Mouse (Mus musculus) bone marrow macrophage, adult 2 months (primary cell): ENCODE data around the gene Slc25a34.

Experiments used
- CTCF ChIP-seq: IDR thresholded peaks from 2 replicates; pipeline ENCODE4 v1.5.1; 2012; ENCODE audit warnings: low read depth, mild to moderate bottlenecking, low read length, moderate library complexity
- POLR2A ChIP-seq: IDR thresholded peaks from 2 replicates; pipeline ENCODE4 v1.6.1; 2012; ENCODE audit warnings: mild to moderate bottlenecking, low read depth, low read length, borderline replicate concordance

DNA sequence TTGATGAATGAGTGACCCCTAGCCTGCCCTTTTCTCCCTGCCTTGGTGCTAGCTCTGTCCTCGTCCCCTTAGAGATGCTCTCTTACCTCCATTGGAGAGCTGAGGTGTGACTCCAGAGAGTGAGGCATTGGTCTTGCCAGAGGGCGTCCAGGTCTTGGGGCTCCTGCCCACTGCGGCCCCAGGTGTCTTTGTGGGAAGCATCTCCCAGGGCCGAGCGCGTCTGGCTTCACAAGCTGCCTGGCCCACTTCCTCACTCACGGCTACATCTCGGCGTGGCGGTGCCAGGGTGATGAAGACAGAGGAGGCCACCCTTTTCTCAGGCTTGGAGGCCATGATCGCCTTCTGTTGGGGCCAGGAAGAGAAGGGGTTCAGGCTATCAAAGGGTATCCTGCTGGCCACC is 28.5 kb downstream of the Slc25a34 start:
- TF ChIP-seq POLR2A = no peak
- TF ChIP-seq CTCF = no peak
